Mouse (Mus musculus): ENCODE measurements around the gene Fmo2. TPM values are rescaled to one million over a fixed set of nuclear protein-coding genes. Genes with fewer than 3 reads are reported as not detected.

Fmo2 gene
- polyA plus RNA-seq, 1 experiment from 2014 or later, result 0.55 TPM

GRCm38 (mm10) chr1:162937970-162938695 lies 39.6 kb upstream of the Fmo2 start:
- H3K36me3 ChIP-seq (replicated peaks; ENCODE audit: insufficient read depth, low read length), result no peaks in the 10 kb centered on the region
- no peak overlapping the region for H3K9ac ChIP-seq (replicated peaks)
- no peak overlapping the region for H3K4me2 ChIP-seq (ENCODE audit: low read depth, low read length)
- DNase-seq (no peak), ATAC-seq (no peak)
- H3K27ac ChIP-seq (ENCODE audit: low read depth), result no peak overlapping the region
- TF ChIP-seq EP300 (IDR thresholded peaks at IDR 0.05; ENCODE audit: low read depth) (no peak), CTCF (IDR thresholded peaks at IDR 0.05; ENCODE audit: low read depth) (no peak)
- 71% methylated on average over 5 of the region's 5 CpGs for WGBS (ENCODE audit: insufficient replicate concordance)
- H3K9me3 ChIP-seq (ENCODE audit: low read length), result no peaks in the 10 kb centered on the region
- no peak overlapping the region for H3K4me3 ChIP-seq (ENCODE audit: low read depth, low read length)
- no peaks in the 10 kb centered on the region for H3K4me1 ChIP-seq (ENCODE audit: insufficient read depth)
- H3K27me3 ChIP-seq (ENCODE audit: insufficient read depth, low read length), result no peaks in the 10 kb centered on the region

- Histone ChIP-seq H3K9me3 (ENCODE audit: low read length) (no peaks in the 10 kb centered on the region), H3K27me3 (ENCODE audit: insufficient read depth, low read length) (no peaks in the 10 kb centered on the region), H3K4me2 (ENCODE audit: low read depth, low read length) (no peak within 1 kb of the TSS), H3K9ac (replicated peaks) (no peak within 1 kb of the TSS), H3K27ac (ENCODE audit: low read depth) (no peak within 1 kb of the TSS), H3K4me1 (ENCODE audit: insufficient read depth) (no peaks in the 10 kb centered on the region), H3K4me3 (ENCODE audit: low read depth, low read length) (no peak within 1 kb of the TSS), H3K36me3 (replicated peaks; ENCODE audit: insufficient read depth, low read length) (no peaks in the 10 kb centered on the region)
- TF ChIP-seq CTCF (IDR thresholded peaks at IDR 0.05; ENCODE audit: low read depth), result no peak
- no peak for TF ChIP-seq EP300 (IDR thresholded peaks at IDR 0.05; ENCODE audit: low read depth)
- ATAC-seq, result no peak
- DNase-seq, result no peak
- WGBS (ENCODE audit: insufficient replicate concordance), result 64% methylated on average over 6 of the region's 6 CpGs
Observed at GRCm38 (mm10) chr1:162937415-162937814, 38.9 kb upstream of the Fmo2 start, which contains the start of gene Fmo6. Gene Fmo6 (minus strand): TSS chr1:162937515.

- 68% methylated on average over 4 of the region's 4 CpGs for WGBS (ENCODE audit: insufficient replicate concordance)
- Histone ChIP-seq H3K27me3 (ENCODE audit: insufficient read depth, low read length) (no peaks in the 10 kb centered on the region), H3K4me3 (ENCODE audit: low read depth, low read length) (no peak overlapping the region), H3K36me3 (replicated peaks; ENCODE audit: insufficient read depth, low read length) (no peaks in the 10 kb centered on the region), H3K27ac (ENCODE audit: low read depth) (no peak overlapping the region), H3K9ac (replicated peaks) (no peak overlapping the region), H3K9me3 (ENCODE audit: low read length) (no peaks in the 10 kb centered on the region), H3K4me1 (ENCODE audit: insufficient read depth) (no peaks in the 10 kb centered on the region), H3K4me2 (ENCODE audit: low read depth, low read length) (no peak overlapping the region)
- DNase-seq (no peak), ATAC-seq (no peak)
- no peak for TF ChIP-seq EP300 (IDR thresholded peaks at IDR 0.05; ENCODE audit: low read depth)
- TF ChIP-seq CTCF (IDR thresholded peaks at IDR 0.05; ENCODE audit: low read depth), result no peak
Observed at GRCm38 (mm10) chr1:162934374-162935012, 36.0 kb upstream of the Fmo2 start.

DNA sequence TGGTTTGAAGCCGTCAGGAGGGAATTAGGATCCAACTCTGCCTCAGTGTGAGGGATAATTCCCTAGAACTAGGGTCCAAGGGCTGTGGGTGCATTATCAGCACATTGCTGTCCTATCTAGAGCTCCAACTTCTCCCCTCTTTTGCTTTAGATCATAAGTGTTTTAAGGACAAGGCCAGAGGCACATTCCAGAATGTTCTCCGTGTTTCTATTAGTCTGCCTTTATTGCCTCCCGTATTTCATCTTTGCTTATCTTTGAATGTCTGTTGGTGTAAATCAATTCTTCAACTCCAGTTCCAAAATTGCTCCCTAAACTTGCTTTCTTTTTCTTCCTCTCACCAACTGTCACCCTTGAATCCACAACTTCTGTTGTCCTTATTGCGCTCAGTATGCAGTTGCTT lies 33.9 kb upstream of the Fmo2 start:
- H3K27ac ChIP-seq (ENCODE audit: low read depth), result no peak overlapping the region
- no peak for DNase-seq
- no peak overlapping the region for H3K4me3 ChIP-seq (ENCODE audit: low read depth, low read length)
- no peak for ATAC-seq
- no peaks in the 10 kb centered on the region for H3K4me1 ChIP-seq (ENCODE audit: insufficient read depth)
- no peaks in the 10 kb centered on the region for H3K27me3 ChIP-seq (ENCODE audit: insufficient read depth, low read length)
- no peaks in the 10 kb centered on the region for H3K9me3 ChIP-seq (ENCODE audit: low read length)
- no peak overlapping the region for H3K4me2 ChIP-seq (ENCODE audit: low read depth, low read length)
- TF ChIP-seq CTCF (IDR thresholded peaks at IDR 0.05; ENCODE audit: low read depth), result no peak
- H3K9ac ChIP-seq (replicated peaks), result no peak overlapping the region
- 77% methylated on average over 4 of the region's 4 CpGs for WGBS (ENCODE audit: insufficient replicate concordance)
- H3K36me3 ChIP-seq (replicated peaks; ENCODE audit: insufficient read depth, low read length), result no peaks in the 10 kb centered on the region

DNA sequence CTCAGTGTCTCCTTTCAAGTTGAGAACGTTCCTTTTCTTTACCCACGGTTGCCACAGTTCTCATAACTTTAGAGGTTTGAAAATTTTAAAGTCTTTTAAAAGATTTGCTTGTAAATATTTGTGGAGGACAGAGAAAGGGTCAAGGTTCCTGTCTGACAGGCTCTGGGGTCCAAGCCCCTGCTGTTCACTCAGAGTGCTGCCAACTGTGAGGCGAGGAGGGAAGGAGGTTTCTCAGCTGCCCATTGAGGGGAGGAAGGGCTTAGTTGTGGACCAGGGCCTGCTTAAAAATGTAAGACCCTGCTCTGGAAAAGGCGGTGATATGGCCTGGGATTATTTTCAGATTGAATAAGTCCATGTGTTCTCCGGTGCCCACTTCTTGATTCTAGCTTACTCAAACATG lies 33.4 kb upstream of the Fmo2 start:
- no peak for ATAC-seq
- no peak overlapping the region for H3K4me3 ChIP-seq (ENCODE audit: low read depth, low read length)
- H3K27me3 ChIP-seq (ENCODE audit: insufficient read depth, low read length), result no peaks in the 10 kb centered on the region
- 79% methylated on average over 5 of the region's 5 CpGs for WGBS (ENCODE audit: insufficient replicate concordance)
- no peak overlapping the region for H3K9ac ChIP-seq (replicated peaks)
- H3K36me3 ChIP-seq (replicated peaks; ENCODE audit: insufficient read depth, low read length), result no peaks in the 10 kb centered on the region
- no peak overlapping the region for H3K27ac ChIP-seq (ENCODE audit: low read depth)
- no peak overlapping the region for H3K4me2 ChIP-seq (ENCODE audit: low read depth, low read length)
- DNase-seq, result no peak
- H3K4me1 ChIP-seq (ENCODE audit: insufficient read depth), result no peaks in the 10 kb centered on the region
- TF ChIP-seq EP300 (IDR thresholded peaks at IDR 0.05; ENCODE audit: low read depth), result no peak
- no peak for TF ChIP-seq CTCF (IDR thresholded peaks at IDR 0.05; ENCODE audit: low read depth)
- no peaks in the 10 kb centered on the region for H3K9me3 ChIP-seq (ENCODE audit: low read length)

GRCm38 (mm10) chr1:162931310-162931875 lies 32.9 kb upstream of the Fmo2 start:
- Histone ChIP-seq H3K4me1 (ENCODE audit: insufficient read depth) (no peaks in the 10 kb centered on the region), H3K9me3 (ENCODE audit: low read length) (no peaks in the 10 kb centered on the region), H3K4me3 (ENCODE audit: low read depth, low read length) (no peak overlapping the region), H3K36me3 (replicated peaks; ENCODE audit: insufficient read depth, low read length) (no peaks in the 10 kb centered on the region), H3K27me3 (ENCODE audit: insufficient read depth, low read length) (no peaks in the 10 kb centered on the region), H3K9ac (replicated peaks) (no peak overlapping the region), H3K4me2 (ENCODE audit: low read depth, low read length) (no peak overlapping the region), H3K27ac (ENCODE audit: low read depth) (no peak overlapping the region)
- TF ChIP-seq CTCF (IDR thresholded peaks at IDR 0.05; ENCODE audit: low read depth) (no peak), EP300 (IDR thresholded peaks at IDR 0.05; ENCODE audit: low read depth) (peak; percentile 7; the same call in 1 of the 2 replicates)
- ATAC-seq (no peak; the same call in 1 of the 2 replicates), DNase-seq (no peak)
- 58% methylated on average over 4 of the region's 4 CpGs for WGBS (ENCODE audit: insufficient replicate concordance)
